Mouse (Mus musculus) bone marrow macrophage, adult 2 months (primary cell): Measurements from ENCODE around the gene Fars2. TPM values are rescaled to one million over a fixed set of nuclear protein-coding genes. Genes with fewer than 3 reads are reported as not detected.

Source experiments
- H3K27ac ChIP-seq: 2 replicates; pipeline ENCODE4 v1.5.1; 2012; ENCODE audit warnings: low read depth, low read length; ENCODE audit not compliant: insufficient read depth
- H3K4me1 ChIP-seq: 2 replicates; pipeline ENCODE4 v1.6.1; 2012; ENCODE audit warnings: low read length; ENCODE audit not compliant: control insufficient read depth, insufficient read depth
- H3K4me3 ChIP-seq: 2 replicates; pipeline ENCODE4 v1.5.1; 2012; ENCODE audit warnings: mild to moderate bottlenecking, low read length, moderate library complexity; ENCODE audit not compliant: insufficient read depth
- CTCF ChIP-seq: IDR thresholded peaks from 2 replicates; pipeline ENCODE4 v1.5.1; 2012; ENCODE audit warnings: low read depth, mild to moderate bottlenecking, low read length, moderate library complexity
- POLR2A ChIP-seq: IDR thresholded peaks from 2 replicates; pipeline ENCODE4 v1.6.1; 2012; ENCODE audit warnings: mild to moderate bottlenecking, low read depth, low read length, borderline replicate concordance
- polyA plus RNA-seq: library from polyadenylated mRNA; stranded (reverse); fragments of >200 nt; gene quantifications from 2 replicates; pipeline ENCODE4 v1.2.4, GENCODE M21; 2012; ENCODE audit not compliant: missing spikeins, insufficient read depth, insufficient read length

Fars2 gene
- polyA plus RNA-seq, 1 experiment: 28.6 TPM

DNA sequence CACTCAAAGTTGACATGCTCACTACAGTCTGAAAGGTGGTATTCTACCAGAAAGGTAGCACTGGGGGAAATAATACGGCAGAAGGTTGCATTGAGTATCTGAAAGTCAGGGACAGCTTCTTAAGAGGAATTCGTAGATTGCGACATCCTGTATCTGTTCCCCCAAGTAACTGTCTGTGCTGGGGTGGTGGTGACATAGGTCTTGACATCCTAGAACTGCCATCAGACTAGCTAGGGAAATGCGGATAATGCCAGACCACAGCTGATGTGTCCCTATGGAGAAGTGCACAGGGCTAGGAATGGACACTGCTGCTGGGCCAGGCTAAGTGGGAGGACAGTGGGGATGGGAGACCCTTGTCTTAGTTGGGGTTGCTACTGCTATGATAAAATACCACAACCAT lies 8.7 kb upstream of the Fars2 start:
- H3K4me3 ChIP-seq: no peak overlapping the region
- peaks cover 15% of the 10 kb centered on the region for H3K4me1 ChIP-seq
- TF ChIP-seq CTCF (no peak), POLR2A (no peak)
- H3K27ac ChIP-seq: no peak overlapping the region

DNA sequence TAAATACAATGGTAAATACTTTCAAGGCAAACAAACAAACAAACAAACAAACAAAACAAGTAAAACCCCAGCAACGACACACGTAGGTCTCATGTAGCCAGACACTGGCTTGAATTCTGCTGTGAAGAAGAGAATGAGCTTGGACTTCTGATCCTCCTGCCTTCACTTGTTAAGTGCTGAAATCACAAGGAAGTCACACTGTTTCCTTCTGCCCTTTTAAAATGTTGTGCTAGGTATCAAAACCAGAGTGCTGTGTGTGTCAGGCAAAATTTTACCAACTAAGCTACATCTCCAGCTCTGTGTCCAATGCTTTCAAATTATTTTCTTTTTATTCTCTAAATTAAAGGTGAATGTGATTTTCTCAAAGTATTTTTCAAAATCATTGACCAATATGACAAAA lies 5.9 kb upstream of the Fars2 start:
- no peak overlapping the region for H3K4me3 ChIP-seq
- H3K27ac ChIP-seq: no peak overlapping the region
- H3K4me1 ChIP-seq: peaks cover 19% of the 10 kb centered on the region
- no peak for TF ChIP-seq POLR2A
- TF ChIP-seq CTCF: no peak

DNA sequence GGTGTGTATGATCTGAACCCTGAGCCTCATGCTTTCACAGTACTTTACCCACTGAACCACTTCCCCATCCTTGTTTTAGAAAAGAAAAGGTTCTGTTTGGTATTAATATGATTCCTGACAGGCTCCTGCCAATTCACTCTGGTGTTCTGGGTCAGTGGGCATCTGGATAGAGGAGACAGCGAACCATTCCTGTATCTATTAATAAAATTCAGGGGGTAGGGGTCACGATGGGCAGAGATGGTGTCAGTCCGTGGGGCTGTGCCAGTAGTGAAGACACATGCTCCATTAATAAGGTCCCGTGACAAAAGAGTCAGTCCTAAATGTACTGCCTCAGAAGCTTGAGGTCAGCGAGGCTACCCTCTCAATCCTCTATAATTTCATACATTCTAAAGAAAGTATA lies 4.0 kb upstream of the Fars2 start:
- peaks cover 17% of the 10 kb centered on the region for H3K4me1 ChIP-seq
- TF ChIP-seq CTCF (no peak), POLR2A (no peak)
- no peak overlapping the region for H3K27ac ChIP-seq
- no peak overlapping the region for H3K4me3 ChIP-seq

DNA sequence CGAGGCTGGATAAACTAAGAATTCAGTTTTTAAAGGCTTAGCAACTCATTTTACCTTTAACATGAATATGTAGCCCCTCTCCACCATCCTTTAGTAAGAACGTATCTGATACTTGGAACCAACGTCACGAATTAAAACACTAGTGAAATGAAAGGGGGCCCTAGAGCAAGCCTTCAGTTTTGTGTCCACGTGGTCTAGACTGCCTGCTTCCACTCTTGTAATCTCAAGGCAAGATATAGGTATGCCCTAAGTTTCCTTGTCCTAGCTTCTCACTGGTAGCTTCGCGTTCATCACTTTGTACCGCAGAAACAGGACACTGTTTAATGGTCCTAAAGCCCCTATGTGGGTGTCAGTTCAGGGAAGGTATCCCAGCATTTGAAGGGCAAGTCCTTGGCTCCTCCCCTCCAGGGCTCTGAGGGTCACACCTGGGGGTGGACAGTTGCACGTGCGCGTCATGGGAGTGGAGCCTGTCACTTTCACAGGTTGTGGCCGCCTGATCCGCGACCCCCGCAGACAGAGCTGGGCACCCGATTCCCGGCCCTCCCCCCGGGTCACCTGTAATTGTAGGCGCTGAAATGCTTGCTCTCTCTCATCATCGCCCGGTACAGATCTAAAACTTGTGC lies 581 bp upstream of the Fars2 start:
- Histone ChIP-seq H3K27ac (peak overlapping the region; percentile 94), H3K4me1 (peaks cover 16% of the 10 kb centered on the region), H3K4me3 (peak overlapping the region; percentile 70)
- no peak for TF ChIP-seq POLR2A
- no peak for TF ChIP-seq CTCF

DNA sequence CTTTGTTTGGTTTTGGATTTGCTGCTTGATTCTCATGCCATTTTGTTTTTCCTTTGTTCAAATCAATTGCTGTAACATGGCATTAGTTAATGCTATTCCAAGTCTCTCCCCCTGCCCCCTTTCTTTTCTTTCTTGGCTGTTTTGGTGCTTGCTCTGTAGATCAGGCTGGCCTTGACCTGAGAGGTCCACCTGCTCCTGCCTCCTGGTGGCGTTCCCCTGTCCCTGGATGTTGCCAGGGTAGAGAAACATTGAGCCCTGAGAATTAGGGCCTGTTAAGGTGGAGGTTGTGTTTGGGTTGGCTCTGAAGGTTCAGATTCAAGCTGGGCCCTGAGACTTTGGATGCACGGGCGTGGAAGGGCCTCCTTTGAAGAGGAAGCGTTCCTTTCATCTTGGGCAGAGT lies 2.5 kb downstream of the Fars2 start:
- Histone ChIP-seq H3K4me3 (no peak overlapping the region), H3K4me1 (peaks cover 16% of the 10 kb centered on the region), H3K27ac (no peak overlapping the region)
- TF ChIP-seq POLR2A: no peak
- no peak for TF ChIP-seq CTCF

DNA sequence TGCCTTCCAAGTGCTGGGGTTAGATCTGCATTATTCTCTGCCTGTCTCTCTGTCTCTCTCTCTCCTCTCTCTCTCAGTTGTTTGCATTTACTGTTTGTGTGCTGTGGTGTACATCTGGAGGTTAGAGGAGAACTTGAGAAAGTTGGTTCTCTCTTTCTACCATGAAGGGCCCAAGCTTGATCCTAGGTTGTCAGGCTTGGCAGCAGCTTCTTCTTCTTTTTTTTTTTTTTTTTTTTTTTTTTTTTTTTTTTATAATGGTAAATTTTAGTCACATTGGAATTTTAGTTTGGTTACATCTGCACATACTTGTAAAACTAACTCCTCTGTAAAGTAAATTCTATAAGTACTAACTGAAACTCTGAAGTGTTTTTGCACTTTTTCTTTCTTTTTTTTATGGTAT lies 3.4 kb downstream of the Fars2 start:
- Histone ChIP-seq H3K27ac (no peak overlapping the region), H3K4me1 (peaks cover 14% of the 10 kb centered on the region), H3K4me3 (no peak overlapping the region)
- TF ChIP-seq CTCF: no peak
- TF ChIP-seq POLR2A: no peak

DNA sequence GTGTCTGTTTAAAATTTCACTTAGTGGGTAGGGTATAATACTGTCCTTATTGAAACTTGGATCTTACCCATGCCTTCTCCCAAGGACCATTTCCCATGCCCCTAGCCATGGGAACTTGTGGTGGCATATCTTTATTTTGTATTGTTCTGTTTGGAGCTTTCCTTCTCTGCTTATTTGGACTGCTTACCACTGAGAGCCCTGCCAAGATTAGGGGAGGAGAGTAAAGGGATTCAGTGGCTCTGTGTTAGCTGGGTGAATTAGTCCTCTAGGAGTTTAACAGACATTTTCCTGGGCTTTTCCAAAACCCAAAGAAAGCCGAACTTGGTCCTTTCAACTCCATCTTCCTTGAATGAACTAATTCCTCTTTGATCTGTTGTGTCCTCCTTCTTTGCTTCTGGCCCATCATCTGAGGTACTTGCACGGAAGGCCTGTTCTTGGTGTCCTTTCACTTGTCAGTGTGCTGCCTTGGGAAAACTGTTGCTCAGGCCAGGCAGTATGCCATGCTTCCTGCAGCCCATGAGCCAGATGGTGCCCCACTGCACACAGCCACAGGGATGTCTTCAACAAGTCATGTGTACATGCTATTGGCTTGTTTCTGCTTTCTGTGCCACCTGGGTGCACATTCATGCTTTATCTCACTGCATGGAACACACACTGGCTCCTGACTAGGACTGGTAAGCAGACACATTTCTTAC lies 12.3 kb downstream of the Fars2 start:
- Histone ChIP-seq H3K4me1 (peaks cover 24% of the 10 kb centered on the region), H3K4me3 (no peak overlapping the region), H3K27ac (no peak overlapping the region)
- TF ChIP-seq POLR2A (no peak), CTCF (no peak)

DNA sequence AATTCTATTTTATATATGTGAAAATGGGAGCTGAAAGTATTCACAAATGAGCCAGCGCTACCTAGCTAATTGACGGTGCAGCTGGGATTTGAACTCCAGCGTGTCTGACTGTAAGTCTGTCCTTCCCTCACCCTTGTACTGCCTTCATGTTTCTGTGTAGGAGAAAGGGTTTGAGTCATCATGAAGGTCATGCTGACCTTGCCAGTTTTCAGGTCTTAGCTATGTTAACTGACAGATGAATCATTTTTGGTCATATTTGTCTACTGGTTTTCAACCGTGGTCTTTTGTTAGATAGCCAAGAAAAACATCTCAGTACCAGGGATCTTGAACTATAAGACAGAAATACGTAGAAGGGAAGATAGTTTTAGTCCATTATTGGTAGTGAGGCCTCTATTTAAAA lies 14.2 kb downstream of the Fars2 start:
- TF ChIP-seq CTCF (no peak), POLR2A (no peak)
- H3K27ac ChIP-seq: peak overlapping the region; percentile 67

DNA sequence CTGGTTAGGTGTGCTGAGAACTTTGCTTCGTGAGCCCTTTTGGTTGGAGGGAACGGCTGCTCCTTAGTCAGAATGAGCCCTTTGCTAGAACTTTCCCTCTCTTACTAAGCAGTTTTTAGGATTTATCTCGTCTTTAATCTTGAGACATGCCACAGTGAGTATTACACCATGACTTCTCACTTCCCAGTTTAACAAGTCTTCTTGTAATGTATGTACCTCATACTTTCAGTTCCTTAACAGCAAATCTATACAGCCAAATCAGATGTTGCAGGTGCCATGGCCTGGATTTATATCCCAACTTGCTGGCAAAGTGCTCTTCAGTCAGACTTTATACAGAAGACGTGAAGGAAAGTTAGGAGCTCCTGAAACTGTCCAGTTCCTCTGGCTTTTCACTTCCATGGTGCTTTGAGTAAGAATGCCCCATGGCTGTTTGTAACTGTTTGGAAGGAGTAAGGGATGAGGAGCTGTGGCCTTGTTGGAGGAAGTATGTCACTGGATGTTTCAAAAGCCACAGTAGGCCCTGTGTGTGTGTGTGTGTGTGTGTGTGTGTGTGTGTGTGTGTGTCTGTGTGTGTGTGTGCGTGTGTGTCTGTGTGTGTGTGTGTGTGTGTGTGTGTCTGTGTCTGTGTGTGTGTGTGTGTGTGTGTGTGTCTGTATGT lies 14.9 kb downstream of the Fars2 start:
- TF ChIP-seq CTCF: no peak
- no peak for TF ChIP-seq POLR2A
- Histone ChIP-seq H3K27ac (peak overlapping the region; percentile 67), H3K4me3 (0 out of 2 replicates have a peak overlapping the region, but pooled peaks have one; percentile 18), H3K4me1 (peaks cover 24% of the 10 kb centered on the region)

More for the DNA sequence above, 14.2 kb downstream of the Fars2 start:
- Histone ChIP-seq H3K4me3 (no peak overlapping the region), H3K4me1 (peaks cover 24% of the 10 kb centered on the region)

DNA sequence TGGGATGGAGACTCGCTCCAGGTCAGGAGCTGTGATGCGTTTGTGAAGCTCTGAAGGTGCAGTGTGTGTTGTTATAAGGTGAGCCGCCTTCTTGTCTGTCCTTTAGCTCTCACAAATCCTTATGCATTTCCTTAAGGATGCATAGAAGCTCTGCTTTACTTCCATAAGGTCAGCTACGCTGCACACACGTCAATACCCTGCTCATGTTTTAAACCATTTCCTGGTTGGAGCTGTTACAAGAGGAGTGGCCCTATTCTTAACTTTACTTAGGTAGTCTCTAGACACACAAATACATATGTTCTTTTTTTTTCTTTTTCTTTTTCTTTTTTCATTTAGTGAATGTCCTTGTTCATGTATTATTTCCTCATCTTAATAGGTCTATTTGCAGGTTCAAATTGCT lies 22.5 kb downstream of the Fars2 start:
- Histone ChIP-seq H3K27ac (no peak overlapping the region), H3K4me3 (no peak overlapping the region), H3K4me1 (peaks cover 9% of the 10 kb centered on the region)
- TF ChIP-seq POLR2A: no peak
- TF ChIP-seq CTCF: no peak
